Mouse (Mus musculus) embryonic fibroblast, embryonic 13.5 days (primary cell): Measurements from ENCODE around the gene Prrg2.

Experiments
- CTCF ChIP-seq: IDR thresholded peaks from 2 replicates; pipeline ENCODE4 v1.5.1; 2011; ENCODE audit warnings: mild to moderate bottlenecking, control low read depth, low read length, moderate library complexity, borderline replicate concordance; ENCODE audit not compliant: insufficient read depth
- POLR2A ChIP-seq: IDR thresholded peaks from 2 replicates; pipeline ENCODE4 v1.6.1; 2011; ENCODE audit warnings: low read depth, mild to moderate bottlenecking, control low read depth, low read length, moderate library complexity

DNA sequence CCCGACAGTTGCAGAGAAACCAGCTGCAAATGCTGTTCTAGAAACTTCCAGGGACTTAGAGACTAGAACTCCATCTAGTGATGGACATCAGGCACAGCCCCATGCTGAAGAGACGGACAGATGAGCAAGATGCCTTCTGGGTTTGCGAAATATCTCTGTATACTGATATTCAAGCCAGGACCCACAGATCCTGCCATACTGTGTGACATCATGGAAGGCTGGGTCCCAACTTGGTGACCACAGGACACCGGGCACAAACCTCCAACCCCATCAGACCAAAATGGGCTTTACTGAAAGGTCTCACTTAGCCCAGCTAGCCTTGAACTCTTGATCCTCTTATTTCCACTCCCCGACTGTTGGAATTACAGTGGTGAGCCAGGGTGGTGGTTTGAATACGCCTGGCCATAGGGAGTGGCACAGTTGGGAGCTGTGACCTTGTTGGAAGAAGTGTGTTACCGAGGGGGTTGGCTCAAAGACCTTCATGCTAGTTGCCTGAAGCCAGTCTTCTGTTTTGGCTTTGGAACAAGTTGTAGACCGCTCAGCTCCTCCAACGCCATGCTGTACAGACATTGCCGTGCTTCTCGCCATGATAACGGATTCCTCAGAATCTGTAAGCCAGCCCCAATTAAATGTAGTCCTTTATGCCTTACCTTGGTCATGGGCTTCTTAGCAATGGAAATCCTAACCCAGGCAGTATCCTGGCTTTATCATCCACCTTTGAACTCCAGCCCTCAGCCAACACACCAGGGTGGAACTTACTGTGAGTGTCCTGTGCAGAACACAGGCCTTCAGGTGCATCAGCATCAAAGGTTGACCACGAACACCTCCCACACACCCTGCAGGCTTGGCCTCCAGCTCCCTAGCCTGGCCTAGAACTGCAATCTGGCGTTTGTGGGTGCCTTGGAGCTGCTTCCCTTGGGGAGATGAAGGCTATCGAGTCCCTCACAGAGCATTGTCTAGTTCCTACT, 37.9 kb downstream of the Prrg2 start:
- TF ChIP-seq CTCF (no peak), POLR2A (0 out of 2 replicates have a peak, but pooled peaks have one; percentile 32)
